Mouse (Mus musculus) liver, embryonic 13.5 days (tissue): ENCODE results near the gene Nfya. TPM values are rescaled to one million over a fixed set of nuclear protein-coding genes. Genes with fewer than 3 reads are reported as not detected.
A peak's percentile ranks its signal among the peaks of the same experiment; 100 is the strongest.

Source experiments
- ATAC-seq: fragments of 200-750 bp; cut with Nextera tagmentation; 2 replicates; pipeline ENCODE4 v1.8.0; 2017; ENCODE audit warnings: low read depth, mild to moderate bottlenecking, moderate number of reproducible peaks, moderate library complexity
- DNase-seq: peaks from one replicate; pipeline ENCODE4 v3.0.0; 2022
- H3K27ac ChIP-seq: fragments of 300-500 bp; sonication (generic); 2 replicates; pipeline ENCODE4 v1.5.1; 2015; ENCODE audit warnings: moderate library complexity, mild to moderate bottlenecking, inconsistent platforms
- H3K27me3 ChIP-seq: fragments of 300-500 bp; sonication (generic); 2 replicates; pipeline ENCODE4 v1.6.1; 2015; ENCODE audit warnings: mild to moderate bottlenecking, inconsistent platforms
- H3K36me3 ChIP-seq: fragments of 300-500 bp; sonication (generic); 2 replicates; pipeline ENCODE4 v1.6.1; 2015; ENCODE audit warnings: mild to moderate bottlenecking, inconsistent platforms
- H3K4me1 ChIP-seq: fragments of 300-500 bp; sonication (generic); replicated peaks from 2 replicates; pipeline ENCODE4 v1.6.1; 2015; ENCODE audit warnings: inconsistent platforms
- H3K4me2 ChIP-seq: fragments of 300-500 bp; sonication (generic); 2 replicates; pipeline ENCODE4 v1.6.1; 2015; ENCODE audit warnings: inconsistent platforms, mild to moderate bottlenecking, moderate library complexity
- H3K4me3 ChIP-seq: fragments of 300-500 bp; sonication (generic); replicated peaks from 2 replicates; pipeline ENCODE4 v1.5.1; 2015; ENCODE audit warnings: mild to moderate bottlenecking, inconsistent platforms
- H3K9ac ChIP-seq: fragments of 300-500 bp; sonication (generic); 2 replicates; pipeline ENCODE4 v1.6.1; 2015; ENCODE audit warnings: mild to moderate bottlenecking, inconsistent platforms
- H3K9me3 ChIP-seq: fragments of 300-500 bp; sonication (generic); replicated peaks from 2 replicates; pipeline ENCODE4 v1.6.1; 2016; ENCODE audit warnings: inconsistent platforms
- WGBS: fragments of 180-500 bp; shearing (Covaris S2); methylation state at CpG from one replicate; pipeline ENCODE4 v1.1.7; 2015; ENCODE audit not compliant: insufficient replicate concordance; 5-methylcytosine and 5-hydroxymethylcytosine counted together
- polyA plus RNA-seq: library from polyadenylated mRNA; unstranded; fragments of >200 nt; fragmentation: Nextera tagmentation; extraction: Ambion mirVana; gene quantifications from 2 replicates; pipeline ENCODE4 v1.2.1, GENCODE M21; 2015

Gene Nfya
- 7.2 and 9.7 TPM in 2 replicates for polyA plus RNA-seq

DNA sequence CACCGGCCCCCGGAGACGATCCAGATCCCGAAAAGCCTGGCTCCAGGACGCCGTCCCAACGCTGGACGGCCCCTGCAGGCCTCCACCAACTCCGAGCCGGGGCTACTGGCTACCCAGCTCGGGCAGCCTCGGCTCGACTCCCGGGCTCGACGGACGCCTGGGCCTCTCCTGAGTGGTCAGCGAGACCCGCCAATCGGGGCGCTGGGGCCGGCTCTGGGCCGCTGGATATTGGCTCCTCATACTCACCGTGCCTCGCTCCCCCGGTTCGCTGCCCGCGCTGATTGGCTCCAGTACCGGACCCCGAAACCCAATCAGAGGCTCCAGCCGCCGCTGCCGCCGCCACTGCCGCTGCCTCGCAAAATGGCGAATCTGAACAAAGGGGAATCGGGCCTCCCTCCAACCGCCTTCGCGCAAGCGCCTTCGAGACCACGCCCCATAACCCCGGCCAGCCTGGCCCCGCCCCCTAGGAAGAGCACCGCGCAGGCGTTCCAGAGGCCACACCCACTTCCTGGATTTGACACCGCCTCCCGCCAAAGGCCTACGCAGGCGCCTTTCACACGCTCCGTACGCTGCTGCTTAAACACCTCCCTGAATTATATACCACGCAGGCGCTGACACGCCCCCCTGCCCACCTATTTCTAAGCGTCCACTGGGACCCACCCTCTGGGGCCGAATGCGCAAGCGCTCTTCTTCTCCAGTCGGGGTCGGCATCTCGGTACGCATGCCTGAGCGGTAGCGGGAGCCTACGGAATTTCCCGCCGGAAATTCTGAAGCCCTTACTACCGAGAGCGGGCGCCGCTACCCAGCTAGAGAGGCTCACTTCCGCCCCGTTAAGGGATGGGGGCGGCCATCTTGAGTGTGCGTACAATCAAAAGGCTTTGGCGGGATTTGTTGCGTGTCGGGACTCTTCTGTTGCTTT lies at the start of gene Nfya, which contains the start of gene Oard1:
TSS of gene Nfya (minus strand) at position 527 of the 919 bp plus-strand sequence.
TSS of gene Oard1 (plus strand) at position 635 of the 919 bp plus-strand sequence.
- Histone ChIP-seq H3K27ac (peak within 1 kb of the TSS; percentile 100), H3K36me3 (peaks cover 36% of the 10 kb centered on the region), H3K27me3 (no peaks in the 10 kb centered on the region), H3K4me2 (peak within 1 kb of the TSS; percentile 92), H3K4me3 (peak within 1 kb of the TSS; percentile 83), H3K4me1 (peaks cover 60% of the 10 kb centered on the region), H3K9ac (peak within 1 kb of the TSS; percentile 99), H3K9me3 (no peaks in the 10 kb centered on the region)
- ATAC-seq (peak; percentile 89), DNase-seq (peak; percentile 100)
- under 1% methylated on average over 84 of the region's 84 CpGs for WGBS

DNA sequence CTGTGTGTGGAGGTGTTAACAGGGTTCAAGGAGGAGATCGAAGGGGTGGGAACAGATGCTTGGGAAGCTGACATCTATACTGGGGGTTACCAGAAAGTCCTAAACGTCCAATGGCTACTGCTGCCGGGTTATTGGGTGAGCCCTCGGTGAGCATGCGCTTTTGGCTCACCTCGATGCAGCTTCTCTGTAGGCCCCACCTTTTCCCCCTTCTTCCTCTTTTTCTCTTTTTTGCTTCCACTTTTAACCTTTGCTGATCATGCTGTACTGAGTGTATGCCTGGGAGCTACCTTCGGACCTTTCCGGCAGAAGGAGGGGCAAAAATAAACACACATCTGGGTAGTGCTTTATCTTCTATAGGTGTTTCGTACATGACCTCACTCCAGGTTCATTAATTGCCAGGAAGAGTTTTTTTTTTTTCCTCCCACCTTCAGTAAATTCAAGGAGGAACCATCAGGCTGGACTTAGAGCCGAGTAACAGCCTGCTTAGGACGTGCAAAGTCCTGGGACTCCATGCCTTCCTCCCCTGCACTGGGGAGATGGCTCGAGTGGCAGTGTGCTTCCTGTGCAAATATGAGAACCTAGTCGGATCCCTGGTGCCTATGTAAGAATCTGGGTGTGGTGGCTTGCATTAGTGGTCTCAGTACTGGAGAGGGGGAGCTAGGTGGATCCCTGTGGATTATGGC lies 48.4 kb upstream of the Nfya start:
- Histone ChIP-seq H3K27me3 (no peaks in the 10 kb centered on the region), H3K9ac (0 out of 2 replicates have a peak overlapping the region, but pooled peaks have one; percentile 17), H3K4me1 (peaks cover 62% of the 10 kb centered on the region), H3K9me3 (no peaks in the 10 kb centered on the region), H3K4me3 (no peak overlapping the region), H3K36me3 (no peaks in the 10 kb centered on the region), H3K4me2 (peak overlapping the region; percentile 17; the same call in 1 of the 2 replicates), H3K27ac (no peak overlapping the region)
- DNase-seq, result no peak
- 46% methylated on average over 13 of the region's 13 CpGs for WGBS
- ATAC-seq, result no peak

DNA sequence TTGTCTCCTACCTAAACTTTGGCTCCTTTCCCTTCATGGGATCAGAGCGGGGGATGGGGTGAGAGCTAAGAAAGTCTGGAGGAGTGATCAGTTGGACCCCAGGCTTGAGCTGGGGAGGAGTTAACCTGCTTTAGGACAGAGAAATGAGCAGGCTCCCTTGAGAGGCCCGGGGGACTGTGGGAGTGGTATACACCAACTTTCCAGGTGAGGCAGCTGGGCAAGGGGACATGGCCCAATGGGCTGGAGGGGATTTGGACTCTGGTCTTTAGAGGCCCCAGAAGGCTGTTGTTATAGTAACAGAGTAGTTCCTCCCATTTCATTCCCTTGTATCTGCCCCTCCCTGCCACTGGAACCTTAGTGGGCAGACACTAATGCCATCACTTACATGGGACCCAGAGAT lies 46.2 kb upstream of the Nfya start:
- DNase-seq, result no peak
- WGBS, result 89% methylated on average over 2 of the region's 2 CpGs
- Histone ChIP-seq H3K36me3 (no peaks in the 10 kb centered on the region), H3K27me3 (no peaks in the 10 kb centered on the region), H3K4me2 (peak overlapping the region; percentile 62), H3K4me1 (peaks cover 72% of the 10 kb centered on the region), H3K27ac (peak overlapping the region; percentile 40; the same call in 1 of the 2 replicates), H3K9ac (peak overlapping the region; percentile 67), H3K4me3 (peak overlapping the region; percentile 46), H3K9me3 (no peaks in the 10 kb centered on the region)
- ATAC-seq, result no peak

DNA sequence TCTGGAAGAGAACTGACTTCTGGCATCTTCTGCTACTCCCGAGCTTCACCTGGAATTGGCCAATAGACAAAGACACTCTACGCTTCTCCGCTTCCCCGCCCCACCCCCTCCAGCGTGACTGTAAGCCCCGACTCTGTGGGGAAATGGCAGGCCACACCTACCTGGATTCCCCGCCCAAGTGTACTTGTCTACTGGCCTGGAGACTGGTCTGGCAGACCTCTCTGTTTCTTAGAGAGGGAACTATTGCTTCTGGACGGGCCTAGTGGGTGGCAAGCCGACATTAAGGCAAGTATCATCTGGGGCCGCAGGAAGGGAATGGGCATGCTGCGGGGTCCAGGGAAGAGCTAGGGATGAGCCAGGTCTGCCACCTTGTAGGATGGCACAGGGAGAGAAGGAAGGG lies 45.0 kb upstream of the Nfya start, which contains the start of gene Unc5cl:
TSS of gene Unc5cl (plus strand) at position 214 of the 400 bp plus-strand sequence.
- peak within 1 kb of the TSS; percentile 78 for H3K27ac ChIP-seq
- H3K27me3 ChIP-seq, result no peaks in the 10 kb centered on the region
- peak; percentile 58 for DNase-seq
- peak; percentile 19 for ATAC-seq
- H3K9me3 ChIP-seq, result no peaks in the 10 kb centered on the region
- H3K4me2 ChIP-seq, result peak within 1 kb of the TSS; percentile 62
- 32% methylated on average over 11 of the region's 11 CpGs for WGBS
- H3K36me3 ChIP-seq, result 0 out of 2 replicates have a peak, but pooled peaks cover 3% of the 10 kb centered on the region
- peaks cover 73% of the 10 kb centered on the region for H3K4me1 ChIP-seq
- peak within 1 kb of the TSS; percentile 67 for H3K9ac ChIP-seq
- H3K4me3 ChIP-seq, result peak within 1 kb of the TSS; percentile 46

DNA sequence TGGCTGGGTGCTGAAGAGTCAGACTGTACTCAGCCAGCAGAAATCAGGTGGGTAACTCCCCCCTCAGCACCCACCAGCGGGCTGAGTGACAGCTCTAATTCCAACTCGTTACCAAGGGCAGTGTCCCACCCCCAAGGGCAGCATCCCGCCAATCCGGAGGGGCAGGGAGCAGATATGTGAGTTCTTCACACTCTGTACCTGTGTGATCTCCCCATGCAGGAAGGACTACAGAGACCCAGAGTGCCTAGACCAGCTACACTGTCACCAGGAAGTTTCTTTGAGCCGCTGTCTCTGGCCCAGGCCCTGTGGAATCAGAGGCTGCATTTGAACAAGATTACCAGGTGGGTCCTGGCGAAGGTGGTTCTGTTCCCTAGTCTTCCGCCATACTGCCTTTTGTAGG lies 44.5 kb upstream of the Nfya start:
- peaks cover 8% of the 10 kb centered on the region; the same call in 1 of the 2 replicates for H3K36me3 ChIP-seq
- H3K9me3 ChIP-seq, result no peaks in the 10 kb centered on the region
- H3K4me1 ChIP-seq, result peaks cover 78% of the 10 kb centered on the region
- H3K4me2 ChIP-seq, result peak overlapping the region; percentile 62
- peak overlapping the region; percentile 46 for H3K4me3 ChIP-seq
- H3K27ac ChIP-seq, result peak overlapping the region; percentile 78
- WGBS, result 57% methylated on average over 7 of the region's 7 CpGs
- peak overlapping the region; percentile 67 for H3K9ac ChIP-seq
- no peak for DNase-seq
- no peaks in the 10 kb centered on the region for H3K27me3 ChIP-seq
- ATAC-seq, result no peak

DNA sequence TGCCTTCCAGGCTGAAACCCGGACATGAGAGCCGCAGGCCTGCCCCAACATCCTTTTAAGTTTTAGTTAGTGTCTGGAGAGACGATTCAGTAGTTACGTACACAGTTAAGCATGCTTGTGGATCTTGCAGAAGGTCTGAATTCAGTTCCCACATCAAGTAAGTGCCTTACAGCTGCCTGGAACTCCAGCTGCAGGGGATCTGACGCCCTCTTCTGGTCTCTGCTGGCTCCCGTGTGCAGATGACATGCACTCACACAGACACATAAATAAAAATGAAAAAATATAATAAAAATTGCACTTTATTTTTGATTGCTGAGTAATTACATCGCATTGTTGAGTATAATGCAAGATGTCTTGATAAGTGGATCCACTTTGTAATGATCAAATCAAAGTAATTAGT lies 43.8 kb upstream of the Nfya start:
- peak; percentile 28 for DNase-seq
- Histone ChIP-seq H3K27ac (peak overlapping the region; percentile 64), H3K27me3 (no peaks in the 10 kb centered on the region), H3K4me1 (peaks cover 85% of the 10 kb centered on the region), H3K9ac (no peak overlapping the region), H3K36me3 (peaks cover 15% of the 10 kb centered on the region), H3K4me3 (no peak overlapping the region), H3K9me3 (no peaks in the 10 kb centered on the region), H3K4me2 (no peak overlapping the region)
- WGBS, result 64% methylated on average over 7 of the region's 7 CpGs
- ATAC-seq, result no peak

DNA sequence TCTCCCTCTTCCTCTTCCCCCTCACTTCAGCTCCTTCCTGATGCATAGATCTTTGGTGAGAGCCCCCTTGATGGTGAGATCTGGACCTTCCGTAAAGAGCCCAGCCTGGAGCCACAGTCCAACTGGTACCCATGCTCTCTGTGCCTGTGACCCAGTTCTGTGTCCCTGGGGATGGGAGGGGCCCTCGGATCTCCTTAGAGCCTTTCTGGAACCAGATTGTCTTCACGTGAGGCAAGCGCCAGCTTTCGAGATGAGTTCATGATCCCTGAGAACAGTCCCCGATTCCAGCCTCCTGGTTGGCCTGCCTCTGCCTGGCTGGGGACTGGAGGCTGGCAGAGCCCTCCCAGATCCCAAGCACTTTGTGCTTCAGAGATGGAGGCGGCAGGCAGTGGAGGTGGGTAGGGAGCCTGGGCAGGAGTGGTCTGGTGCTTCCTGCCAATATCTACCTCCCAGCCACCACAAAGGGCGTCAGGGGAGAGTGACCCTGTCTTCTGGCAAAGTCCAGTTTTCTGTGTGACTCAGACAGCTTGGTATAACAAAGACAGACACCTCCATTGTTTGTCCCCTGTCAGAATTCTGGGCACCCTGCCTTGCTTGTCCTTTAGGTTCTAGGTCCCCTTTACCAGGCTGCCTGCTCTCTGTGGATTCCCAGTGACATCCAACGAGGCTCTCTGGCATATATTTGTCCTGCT lies 42.2 kb upstream of the Nfya start:
- peak overlapping the region; percentile 99 for H3K27ac ChIP-seq

DNA sequence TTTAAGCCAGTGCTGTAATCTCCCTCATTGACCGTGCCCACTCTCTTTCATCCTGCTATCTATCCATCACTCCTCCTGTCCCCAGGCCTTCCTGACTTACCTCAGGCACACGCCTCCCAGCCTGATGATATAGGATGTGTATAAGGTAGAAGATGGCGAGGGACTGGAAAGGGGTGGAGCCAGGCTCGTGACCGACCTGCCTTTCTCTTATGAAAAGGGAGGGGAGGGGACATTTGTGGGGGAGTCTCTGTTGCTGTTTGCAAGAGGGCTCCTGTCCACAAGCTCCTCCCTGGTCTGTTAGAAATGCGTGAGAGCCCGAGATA lies 41.6 kb upstream of the Nfya start, which contains the start of gene Tspo2:
TSS of gene Tspo2 (minus strand) at position 170 of the 323 bp plus-strand sequence.
- peak; percentile 74 for ATAC-seq
- Histone ChIP-seq H3K27ac (peak within 1 kb of the TSS; percentile 99), H3K36me3 (peaks cover 27% of the 10 kb centered on the region), H3K9me3 (no peaks in the 10 kb centered on the region), H3K27me3 (no peaks in the 10 kb centered on the region), H3K9ac (peak within 1 kb of the TSS; percentile 85), H3K4me1 (peaks cover 86% of the 10 kb centered on the region), H3K4me2 (peak within 1 kb of the TSS; percentile 65), H3K4me3 (peak within 1 kb of the TSS; percentile 69)
- peak; percentile 76 for DNase-seq
- WGBS, result 21% methylated on average over 7 of the region's 7 CpGs

More for the DNA sequence above, 42.2 kb upstream of the Nfya start:
- Histone ChIP-seq H3K36me3 (peaks cover 22% of the 10 kb centered on the region), H3K4me1 (peaks cover 86% of the 10 kb centered on the region), H3K4me3 (peak overlapping the region; percentile 69), H3K9ac (peak overlapping the region; percentile 85), H3K4me2 (peak overlapping the region; percentile 65), H3K27me3 (no peaks in the 10 kb centered on the region), H3K9me3 (no peaks in the 10 kb centered on the region)
- peak; percentile 15; the same call in 1 of the 2 replicates for ATAC-seq
- WGBS, result 49% methylated on average over 9 of the region's 9 CpGs
- peak; percentile 27 for DNase-seq

DNA sequence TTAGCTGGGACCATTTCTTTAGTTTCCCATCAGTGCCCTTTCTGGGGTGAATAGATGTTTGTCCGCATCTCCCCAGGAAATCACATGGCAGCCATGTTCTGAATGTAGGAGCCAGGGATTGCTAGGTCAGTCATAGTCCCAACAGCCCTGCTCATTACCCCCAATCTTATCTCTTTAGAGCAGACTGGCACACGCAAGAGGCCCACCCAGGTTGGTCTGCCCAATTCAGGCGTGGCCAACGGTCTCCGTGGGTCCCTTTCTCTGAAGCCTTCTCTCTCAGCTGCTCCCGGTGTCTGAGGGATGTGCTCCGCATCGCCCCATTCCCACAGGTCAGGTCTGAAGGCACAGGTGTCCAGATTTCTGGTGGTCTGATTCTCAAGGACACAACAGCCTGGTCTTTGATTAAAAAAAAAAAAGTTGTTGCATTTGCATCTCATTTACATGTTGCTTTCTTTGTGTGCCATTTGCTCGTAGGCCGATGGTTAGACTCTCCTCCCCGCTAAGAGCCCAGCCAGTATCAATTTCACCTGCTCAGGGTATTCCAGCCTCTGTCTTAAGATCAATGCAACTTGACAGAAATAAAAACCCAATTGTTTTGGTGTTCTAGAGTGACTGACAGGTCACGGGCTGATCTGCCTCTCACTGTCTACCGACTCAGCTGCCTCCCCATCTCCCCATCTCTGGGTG lies 41.1 kb upstream of the Nfya start:
- H3K9ac ChIP-seq, result peak overlapping the region; percentile 85
- H3K27ac ChIP-seq, result peak overlapping the region; percentile 99
- H3K9me3 ChIP-seq, result no peaks in the 10 kb centered on the region
- peak overlapping the region; percentile 69 for H3K4me3 ChIP-seq
- peaks cover 86% of the 10 kb centered on the region for H3K4me1 ChIP-seq
- H3K27me3 ChIP-seq, result no peaks in the 10 kb centered on the region
- ATAC-seq (peak; percentile 87), DNase-seq (peak; percentile 81)
- WGBS, result 16% methylated on average over 13 of the region's 13 CpGs
- H3K36me3 ChIP-seq, result peaks cover 27% of the 10 kb centered on the region
- H3K4me2 ChIP-seq, result peak overlapping the region; percentile 65

DNA sequence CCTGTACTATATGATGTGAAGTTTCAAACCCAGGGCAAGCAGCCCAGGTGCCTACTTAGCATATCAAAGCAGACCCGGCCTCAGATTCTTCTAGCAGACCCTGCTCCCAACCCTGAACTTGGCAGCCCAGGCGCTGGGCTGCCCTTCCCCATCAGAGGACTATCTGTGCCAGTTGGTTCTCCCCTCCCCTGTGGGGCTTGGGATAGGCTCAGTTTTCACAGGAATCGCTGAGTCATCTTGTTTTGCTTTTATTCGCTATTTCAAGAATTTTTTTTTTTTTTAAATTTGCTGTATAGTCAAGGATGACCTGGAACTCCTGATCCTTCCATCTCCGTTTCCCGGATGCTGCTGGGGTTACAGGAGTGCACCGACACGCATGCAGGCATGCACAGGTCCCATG lies 38.0 kb upstream of the Nfya start:
- Histone ChIP-seq H3K9ac (peak overlapping the region; percentile 85), H3K4me3 (peak overlapping the region; percentile 69), H3K27me3 (no peaks in the 10 kb centered on the region), H3K9me3 (no peaks in the 10 kb centered on the region), H3K27ac (peak overlapping the region; percentile 99), H3K36me3 (peaks cover 27% of the 10 kb centered on the region), H3K4me1 (peaks cover 73% of the 10 kb centered on the region), H3K4me2 (peak overlapping the region; percentile 65)
- WGBS, result 49% methylated on average over 8 of the region's 8 CpGs
- no peak for DNase-seq
- ATAC-seq, result peak; percentile 47
